Mouse (Mus musculus) layer of hippocampus, postnatal 36 days (tissue): ENCODE results near the gene Fbn1. TPM values are rescaled to one million over a fixed set of nuclear protein-coding genes. Genes with fewer than 3 reads are reported as not detected.

Experiments used
- DNase-seq, 2 experiments: peaks; one replicate each; pipeline ENCODE4 v3.0.0; 2022
- total RNA-seq, 2 experiments: library from RNA; stranded (reverse); gene quantifications; 2 replicates each; pipeline ENCODE4 v1.2.3; 2021

Gene Fbn1
- total RNA-seq, 2 experiments from 2014 or later = 7.6 to 10.4 TPM

GRCm38 (mm10) chr2:125331581-125331980 is 176.2 kb downstream of the Fbn1 start:
- DNase-seq = no peak

GRCm38 (mm10) chr2:125330506-125330905 is 177.3 kb downstream of the Fbn1 start:
- no peak for DNase-seq

- no peak for DNase-seq
Measured at GRCm38 (mm10) chr2:125325125-125325855, 182.5 kb downstream of the Fbn1 start.

- no peak for DNase-seq
Measured at GRCm38 (mm10) chr2:125324455-125324854, 183.3 kb downstream of the Fbn1 start.

- DNase-seq = no peak
Measured at GRCm38 (mm10) chr2:125323347-125323746, 184.4 kb downstream of the Fbn1 start.

- no peak for DNase-seq
Measured at GRCm38 (mm10) chr2:125322581-125322980, 185.2 kb downstream of the Fbn1 start.

- no peak for DNase-seq
Measured at GRCm38 (mm10) chr2:125321071-125321470, 186.7 kb downstream of the Fbn1 start.

- DNase-seq = no peak
Measured at GRCm38 (mm10) chr2:125319651-125320050, 188.1 kb downstream of the Fbn1 start.

- no peak for DNase-seq
Measured at GRCm38 (mm10) chr2:125318371-125319061, 189.3 kb downstream of the Fbn1 start.

GRCm38 (mm10) chr2:125315203-125315602 is 192.6 kb downstream of the Fbn1 start:
- DNase-seq = no peak

GRCm38 (mm10) chr2:125314169-125314925 is 193.4 kb downstream of the Fbn1 start:
- DNase-seq = no peak

- DNase-seq = no peak
Measured at GRCm38 (mm10) chr2:125309710-125310109, 198.1 kb downstream of the Fbn1 start.

- DNase-seq = peak; percentile 34 to 50
Measured at GRCm38 (mm10) chr2:125305671-125306070, 202.1 kb downstream of the Fbn1 start.

GRCm38 (mm10) chr2:125304746-125305145 is 203.0 kb downstream of the Fbn1 start:
- no peak for DNase-seq

- DNase-seq = no peak
Measured at GRCm38 (mm10) chr2:125303764-125304384, 203.9 kb downstream of the Fbn1 start.

GRCm38 (mm10) chr2:125302625-125302924 is 205.2 kb downstream of the Fbn1 start:
- peak in 1 of 2 experiments; percentile 7 for DNase-seq

- no peak for DNase-seq
Measured at GRCm38 (mm10) chr2:125301877-125302624, 205.7 kb downstream of the Fbn1 start.

GRCm38 (mm10) chr2:125298841-125299240 is 209.0 kb downstream of the Fbn1 start:
- no peak for DNase-seq

GRCm38 (mm10) chr2:125295526-125295925 is 212.3 kb downstream of the Fbn1 start:
- no peak for DNase-seq

GRCm38 (mm10) chr2:125293969-125294491 is 213.8 kb downstream of the Fbn1 start:
- DNase-seq = no peak

GRCm38 (mm10) chr2:125292616-125293015 is 215.2 kb downstream of the Fbn1 start:
- DNase-seq = no peak

- DNase-seq = no peak
Measured at GRCm38 (mm10) chr2:125291101-125291500, 216.7 kb downstream of the Fbn1 start.
